Mouse (Mus musculus) cerebellum, adult 2 months (tissue): ENCODE results near the gene Fuom. TPM values are rescaled to one million over a fixed set of nuclear protein-coding genes. Genes with fewer than 3 reads are reported as not detected.
A peak's percentile ranks its signal among the peaks of the same experiment; 100 is the strongest.

Experiments
- DNase-seq, 2 experiments: peaks; one replicate each; pipeline ENCODE4 v3.0.0; 2021
- H3K27ac ChIP-seq: fragments of 200-500 bp; 2 replicates; pipeline ENCODE4 v1.5.1; 2012; ENCODE audit warnings: low read length, control low read depth, inconsistent platforms; ENCODE audit not compliant: insufficient read depth
- H3K27me3 ChIP-seq: fragments of 200-500 bp; 2 replicates; pipeline ENCODE4 v1.6.1; 2012; ENCODE audit warnings: inconsistent platforms, mild to moderate bottlenecking, low read length, moderate library complexity; ENCODE audit not compliant: control insufficient read depth, insufficient read depth
- H3K4me1 ChIP-seq: fragments of 200-500 bp; 2 replicates; pipeline ENCODE4 v1.6.1; 2011; ENCODE audit warnings: low read length; ENCODE audit not compliant: control insufficient read depth, insufficient read depth
- H3K4me3 ChIP-seq: fragments of 200-500 bp; replicated peaks from 2 replicates; pipeline ENCODE3; 2011; ENCODE audit warnings: mild to moderate bottlenecking, low read depth, low read length, control low read depth; ENCODE audit not compliant: insufficient read depth
- CTCF ChIP-seq: fragments of 200-500 bp; IDR thresholded peaks from 2 replicates; pipeline ENCODE4 v1.5.1; 2011; ENCODE audit warnings: low read depth, mild to moderate bottlenecking, control low read depth, low read length, moderate library complexity, borderline replicate concordance; ENCODE audit not compliant: insufficient read depth
- POLR2A ChIP-seq: fragments of 200-500 bp; IDR thresholded peaks from 2 replicates; pipeline ENCODE4 v1.6.1; 2011; ENCODE audit warnings: low read length, control low read depth, borderline replicate concordance; ENCODE audit not compliant: insufficient read depth
- WGBS: fragments of 180-500 bp; shearing (Covaris S2); methylation state at CpG from one replicate; pipeline ENCODE4 v1.1.7; 2018; 5-methylcytosine and 5-hydroxymethylcytosine counted together
- polyA plus RNA-seq: library from polyadenylated mRNA; depleted of rRNA; stranded (reverse); fragments of >200 nt; gene quantifications from 2 replicates; pipeline ENCODE4 v1.2.3, GENCODE M21; 2012

Fuom gene
- polyA plus RNA-seq, 1 experiment, result 94.7 TPM

GRCm38 (mm10) chr7:140095556-140095955, 6.7 kb downstream of the Fuom start:
- TF ChIP-seq CTCF, result no peak
- 25% methylated on average over 1 of the region's 1 CpGs for WGBS
- Histone ChIP-seq H3K4me1 (no peaks in the 10 kb centered on the region), H3K27ac (no peak overlapping the region), H3K4me3 (no peak overlapping the region), H3K27me3 (no peaks in the 10 kb centered on the region)
- no peak for DNase-seq

- H3K27ac ChIP-seq, result no peak overlapping the region
- 51% methylated on average over 5 of the region's 5 CpGs for WGBS
- TF ChIP-seq POLR2A (no peak), CTCF (no peak)
Observed at GRCm38 (mm10) chr7:140094954-140095353, 7.3 kb downstream of the Fuom start.

DNA sequence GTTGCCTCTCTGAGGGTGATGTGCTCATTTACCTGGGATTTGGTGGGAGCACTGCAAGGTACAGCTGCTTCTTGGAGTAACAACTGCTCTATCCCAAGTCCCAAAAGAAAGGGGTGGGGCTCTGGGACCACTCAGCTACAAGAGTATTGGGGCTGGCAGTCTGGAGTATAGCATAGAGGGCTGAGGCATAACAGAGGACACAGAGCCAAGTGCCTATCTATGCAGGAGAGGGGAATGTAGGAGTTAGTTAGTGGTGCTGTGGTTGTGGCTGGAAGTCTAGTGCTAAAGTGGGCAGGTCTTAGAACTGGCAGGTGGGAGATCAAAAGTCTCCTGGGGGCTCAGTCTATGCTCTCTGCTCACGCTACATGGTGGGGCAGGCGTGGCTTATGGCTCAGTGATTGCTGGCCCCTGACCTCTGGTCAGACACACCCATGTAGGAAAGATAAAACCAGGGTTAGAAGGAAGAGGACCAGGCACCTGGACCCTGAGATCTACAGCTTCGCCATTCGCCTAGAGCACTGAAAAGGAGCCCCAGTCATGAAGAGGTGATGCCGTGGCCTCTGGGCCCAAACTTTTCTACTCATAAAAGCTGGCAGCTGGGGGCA, 9.2 kb downstream of the Fuom start, which contains the start of gene Prap1:
TSS of gene Prap1 (plus strand) at position 472 of the 605 bp plus-strand sequence.
- H3K4me1 ChIP-seq, result no peaks in the 10 kb centered on the region
- no peak within 1 kb of the TSS for H3K27ac ChIP-seq
- no peak within 1 kb of the TSS for H3K4me3 ChIP-seq
- 64% methylated on average over 5 of the region's 5 CpGs for WGBS
- TF ChIP-seq POLR2A, result no peak
- TF ChIP-seq CTCF, result no peak
- DNase-seq, result no peak
- no peaks in the 10 kb centered on the region for H3K27me3 ChIP-seq

More at GRCm38 (mm10) chr7:140094954-140095353, 7.3 kb downstream of the Fuom start:
- Histone ChIP-seq H3K4me1 (no peaks in the 10 kb centered on the region), H3K4me3 (no peak overlapping the region), H3K27me3 (no peaks in the 10 kb centered on the region)
- DNase-seq, result no peak

- DNase-seq, result no peak
- WGBS, result 81% methylated on average over 10 of the region's 10 CpGs
- H3K4me3 ChIP-seq, result no peak overlapping the region
- TF ChIP-seq POLR2A (no peak), CTCF (no peak)
- H3K27ac ChIP-seq, result no peak overlapping the region
- H3K27me3 ChIP-seq, result no peaks in the 10 kb centered on the region
- H3K4me1 ChIP-seq, result no peaks in the 10 kb centered on the region
Observed at GRCm38 (mm10) chr7:140090601-140091000, 11.6 kb downstream of the Fuom start.

DNA sequence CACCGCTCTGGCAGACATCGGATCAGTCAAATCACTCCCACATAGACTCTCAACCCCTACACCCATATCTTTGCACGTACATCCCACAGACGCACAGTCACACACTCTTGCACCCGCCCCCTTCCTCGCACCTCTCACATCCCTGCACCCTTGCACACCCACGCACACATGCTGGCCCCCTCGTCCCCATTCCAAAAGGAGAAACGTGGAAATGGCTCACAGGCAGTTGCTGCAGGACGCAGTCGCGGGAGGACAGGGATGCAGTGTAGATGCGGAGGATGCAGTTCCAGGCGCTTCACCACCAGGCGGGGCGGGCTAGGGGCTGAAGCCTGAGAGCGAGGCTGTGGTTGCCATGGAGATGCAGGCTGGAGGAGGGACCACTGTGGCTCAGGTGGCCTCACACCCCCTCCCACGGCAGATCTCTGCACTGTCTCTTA, 20.0 kb downstream of the Fuom start, which contains the start of gene Caly:
TSS of gene Caly (minus strand) at position 307 of the 437 bp plus-strand sequence.
- DNase-seq, result peak; percentile 81 to 85
- peak; percentile 32; the same call in 1 of the 2 replicates for TF ChIP-seq POLR2A
- TF ChIP-seq CTCF, result peak; percentile 71
- no peaks in the 10 kb centered on the region for H3K27me3 ChIP-seq
- H3K27ac ChIP-seq, result peak within 1 kb of the TSS; percentile 12
- no peaks in the 10 kb centered on the region for H3K4me1 ChIP-seq
- 1% methylated on average over 18 of the region's 18 CpGs for WGBS
- H3K4me3 ChIP-seq, result peak within 1 kb of the TSS; percentile 61

GRCm38 (mm10) chr7:140081408-140082241, 20.6 kb downstream of the Fuom start:
- Histone ChIP-seq H3K27me3 (no peaks in the 10 kb centered on the region), H3K27ac (peak overlapping the region; percentile 12), H3K4me3 (peak overlapping the region; percentile 61), H3K4me1 (no peaks in the 10 kb centered on the region)
- WGBS, result 4% methylated on average over 20 of the region's 20 CpGs
- DNase-seq, result peak; percentile 68 to 74
- TF ChIP-seq POLR2A (no peak), CTCF (no peak)

DNA sequence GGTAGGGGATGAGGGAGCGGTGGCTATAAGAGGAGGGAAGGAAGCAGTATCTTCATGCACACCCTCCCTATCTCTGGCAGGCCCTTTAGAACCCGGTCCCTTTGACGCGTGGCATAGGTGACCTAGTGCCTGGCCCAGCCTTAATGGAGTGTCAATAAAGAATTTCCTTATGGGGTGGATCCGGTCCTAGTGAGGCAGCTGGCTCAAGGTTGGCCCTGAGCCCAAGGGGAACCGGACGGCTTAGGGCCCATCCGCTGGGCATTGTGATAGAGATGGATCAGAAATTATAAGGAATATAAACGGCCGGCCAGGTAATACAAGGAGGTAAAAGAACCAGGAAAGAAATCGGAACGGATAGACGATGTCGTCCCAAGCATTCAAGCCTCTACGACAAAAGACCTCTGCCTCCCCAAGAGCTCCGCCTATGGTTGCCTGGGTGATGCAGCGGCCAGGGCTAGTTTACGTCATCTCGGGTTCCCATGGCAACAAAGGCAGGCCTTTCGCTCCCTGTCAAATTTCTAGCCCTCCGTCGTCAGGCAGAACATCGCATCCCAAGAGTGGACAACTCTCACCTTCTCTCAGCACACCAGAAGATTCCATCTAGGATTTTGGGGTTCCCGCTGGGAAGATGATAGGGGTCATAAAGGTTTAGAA, 21.6 kb downstream of the Fuom start:
- Histone ChIP-seq H3K27me3 (no peaks in the 10 kb centered on the region), H3K27ac (peak overlapping the region; percentile 16), H3K4me3 (peak overlapping the region; percentile 61), H3K4me1 (no peaks in the 10 kb centered on the region)
- WGBS, result 2% methylated on average over 24 of the region's 24 CpGs
- TF ChIP-seq CTCF, result no peak; the same call in 1 of the 2 replicates
- peak; percentile 97; the same call in 1 of the 2 replicates for TF ChIP-seq POLR2A
- peak; percentile 96 for DNase-seq
